Mouse (Mus musculus) heart, postnatal 0 days (tissue): ENCODE results near the gene Gmps. TPM values are rescaled to one million over a fixed set of nuclear protein-coding genes. Genes with fewer than 3 reads are reported as not detected.

Source experiments
- ATAC-seq: fragments of 200-750 bp; cut with Nextera tagmentation; 2 replicates; pipeline ENCODE4 v1.8.0; 2017; ENCODE audit warnings: low read depth, moderate number of reproducible peaks, moderate library complexity; ENCODE audit not compliant: insufficient read depth
- DNase-seq: peaks from one replicate; pipeline ENCODE4 v3.0.0-alpha.2; 2016; ENCODE audit warnings: low spot score
- H3K27ac ChIP-seq: fragments of 300-500 bp; sonication (generic); 2 replicates; pipeline ENCODE4 v1.5.1; 2014; ENCODE audit warnings: low read depth, mild to moderate bottlenecking
- H3K27me3 ChIP-seq: fragments of 300-500 bp; sonication (generic); 2 replicates; pipeline ENCODE4 v1.6.1; 2014; ENCODE audit warnings: low read length, mixed read lengths; ENCODE audit not compliant: control insufficient read depth, insufficient read depth
- H3K36me3 ChIP-seq: fragments of 300-500 bp; sonication (generic); replicated peaks from 2 replicates; pipeline ENCODE4 v1.6.1; 2014; ENCODE audit warnings: low read length, mixed read lengths; ENCODE audit not compliant: control insufficient read depth, insufficient read depth
- H3K4me1 ChIP-seq: fragments of 300-500 bp; sonication (generic); 2 replicates; pipeline ENCODE4 v1.6.1; 2014; ENCODE audit warnings: antibody characterized with exemption; ENCODE audit not compliant: control insufficient read depth, insufficient read depth
- H3K4me2 ChIP-seq: fragments of 300-500 bp; sonication (generic); 2 replicates; pipeline ENCODE4 v1.6.1; 2014; ENCODE audit warnings: low read depth, mild to moderate bottlenecking, low read length, moderate library complexity
- H3K4me3 ChIP-seq: fragments of 300-500 bp; sonication (generic); 2 replicates; pipeline ENCODE4 v1.5.1; 2014; ENCODE audit warnings: low read depth, low read length
- H3K9ac ChIP-seq: fragments of 300-500 bp; sonication (generic); replicated peaks from 2 replicates; pipeline ENCODE4 v1.6.1; 2014; ENCODE audit warnings: low read depth, low read length, mixed read lengths
- H3K9me3 ChIP-seq: fragments of 300-500 bp; sonication (generic); replicated peaks from 2 replicates; pipeline ENCODE4 v1.6.1; 2016; ENCODE audit warnings: low read length; ENCODE audit not compliant: control insufficient read depth
- CTCF ChIP-seq: IDR thresholded peaks from 2 replicates; pipeline ENCODE4 v1.5.1; 2016; ENCODE audit warnings: antibody characterized with exemption, control low read depth, low read depth
- EP300 ChIP-seq: IDR thresholded peaks from 2 replicates; pipeline ENCODE4 v1.6.1; 2016; ENCODE audit warnings: antibody characterized with exemption, low read depth
- WGBS: fragments of 180-500 bp; shearing (Covaris S2); extraction: QIAGEN DNeasy Blood & Tissue Kit; methylation state at CpG from one replicate; pipeline ENCODE4 v1.1.7; 2014; 5-methylcytosine and 5-hydroxymethylcytosine counted together
- polyA plus RNA-seq: library from polyadenylated mRNA; unstranded; fragments of >200 nt; fragmentation: Nextera tagmentation; extraction: Ambion mirVana; gene quantifications from 2 replicates; pipeline ENCODE4 v1.2.1, GENCODE M21; 2015
- total RNA-seq: library from RNA; depleted of rRNA; stranded (reverse); fragments of >200 nt; gene quantifications from 2 replicates; pipeline ENCODE4 v1.2.3, GENCODE M21; 2014; ENCODE audit warnings: low replicate concordance

The Gmps gene
- total and polyA plus RNA-seq, 2 experiments from 2014 or later, result 19.0 to 27.4 TPM

DNA sequence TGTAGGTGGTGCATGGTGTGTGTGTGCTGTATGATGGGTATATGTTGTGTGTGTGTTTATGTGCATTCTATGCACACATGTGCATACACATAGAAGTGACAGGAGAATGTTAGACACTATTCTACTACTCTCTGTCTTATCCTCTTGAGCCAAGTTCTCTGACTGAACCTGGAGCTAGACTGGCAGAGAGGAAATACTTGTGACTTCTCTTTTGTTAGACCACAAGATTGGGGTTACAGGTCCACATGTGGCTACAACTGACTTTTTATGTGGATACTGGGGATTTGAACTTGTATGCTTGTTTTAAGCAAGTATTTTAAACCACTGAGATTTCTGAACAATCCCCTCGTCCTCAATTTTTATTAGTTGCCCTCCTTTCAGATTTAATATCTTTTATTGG lies 10.8 kb downstream of the Gmps start:
- no peaks in the 10 kb centered on the region for H3K9me3 ChIP-seq
- H3K27ac ChIP-seq, result no peak overlapping the region
- no peak overlapping the region for H3K9ac ChIP-seq
- no peaks in the 10 kb centered on the region for H3K27me3 ChIP-seq
- H3K4me2 ChIP-seq, result no peak overlapping the region
- no peak for ATAC-seq
- no peak overlapping the region for H3K4me3 ChIP-seq
- TF ChIP-seq CTCF, result no peak
- TF ChIP-seq EP300, result no peak
- no peak for DNase-seq
- 93% methylated on average over 1 of the region's 1 CpGs for WGBS
- peaks cover 62% of the 10 kb centered on the region for H3K36me3 ChIP-seq
- no peaks in the 10 kb centered on the region for H3K4me1 ChIP-seq

DNA sequence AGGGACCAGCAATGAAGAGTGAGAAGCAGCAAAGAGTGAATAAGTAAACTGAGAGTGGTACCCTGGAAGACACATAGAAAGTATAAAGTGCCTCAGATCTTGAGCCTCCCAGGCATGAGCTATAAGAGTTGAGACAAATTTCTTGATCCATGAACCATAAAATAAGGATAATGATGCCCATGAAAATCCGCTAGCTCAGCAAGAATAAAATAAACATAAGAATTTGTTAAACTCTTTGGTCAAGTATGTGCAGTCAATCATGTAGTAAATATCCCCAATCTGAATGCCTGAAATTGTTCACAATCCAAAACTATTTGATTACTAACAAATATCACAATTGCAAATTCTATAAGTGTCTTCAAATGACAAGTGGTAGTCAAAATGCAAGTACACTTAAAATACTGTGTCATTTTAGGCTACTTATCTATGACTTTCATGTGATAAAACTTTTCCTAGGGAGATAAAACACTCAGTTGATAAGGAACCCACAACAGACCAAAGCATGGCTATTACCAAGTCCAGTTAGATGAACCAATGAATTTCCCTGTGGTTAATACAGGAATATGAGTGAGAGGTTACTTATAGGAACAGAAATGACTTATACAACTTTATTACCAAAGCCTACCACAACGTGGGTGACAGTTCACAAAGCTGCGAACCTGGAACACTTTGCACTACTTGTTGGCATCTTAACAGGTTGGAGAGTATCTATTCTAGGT lies 13.0 kb downstream of the Gmps start:
- H3K4me3 ChIP-seq, result no peak overlapping the region
- TF ChIP-seq EP300, result no peak
- no peak for TF ChIP-seq CTCF
- DNase-seq, result no peak
- peaks cover 68% of the 10 kb centered on the region for H3K36me3 ChIP-seq
- no peaks in the 10 kb centered on the region for H3K27me3 ChIP-seq
- no peak for ATAC-seq
- WGBS, result 83% methylated on average over 3 of the region's 3 CpGs
- H3K4me1 ChIP-seq, result no peaks in the 10 kb centered on the region
- no peaks in the 10 kb centered on the region for H3K9me3 ChIP-seq
- no peak overlapping the region for H3K27ac ChIP-seq
- no peak overlapping the region for H3K9ac ChIP-seq
- no peak overlapping the region for H3K4me2 ChIP-seq

DNA sequence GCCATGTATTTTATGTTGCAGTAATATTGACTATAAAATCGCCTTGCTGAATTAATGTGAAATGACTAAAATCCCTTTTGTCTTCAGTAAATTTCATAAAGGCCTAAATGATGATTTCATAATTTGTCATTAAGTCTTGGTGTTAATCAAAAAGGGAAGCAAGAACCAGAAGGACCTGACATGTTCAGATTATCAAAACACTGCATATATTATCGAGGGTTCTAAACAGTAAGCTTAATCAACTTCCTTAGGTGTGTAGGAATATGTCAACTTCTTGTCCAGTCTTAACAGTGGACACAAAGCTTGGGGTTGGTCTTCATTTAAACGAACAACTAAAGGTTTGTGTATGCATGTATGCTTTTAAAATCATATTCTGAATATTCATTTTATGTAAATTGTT lies 45.5 kb downstream of the Gmps start:
- no peaks in the 10 kb centered on the region for H3K27me3 ChIP-seq
- H3K4me2 ChIP-seq, result no peak overlapping the region
- H3K4me1 ChIP-seq, result no peaks in the 10 kb centered on the region
- no peak overlapping the region for H3K9ac ChIP-seq
- TF ChIP-seq CTCF, result no peak
- no peak for TF ChIP-seq EP300
- no peaks in the 10 kb centered on the region for H3K9me3 ChIP-seq
- DNase-seq (no peak), ATAC-seq (no peak)
- H3K36me3 ChIP-seq, result peaks cover 6% of the 10 kb centered on the region; the same call in 1 of the 2 replicates
- 80% methylated on average over 3 of the region's 3 CpGs for WGBS
- H3K27ac ChIP-seq, result no peak overlapping the region
- H3K4me3 ChIP-seq, result no peak overlapping the region

DNA sequence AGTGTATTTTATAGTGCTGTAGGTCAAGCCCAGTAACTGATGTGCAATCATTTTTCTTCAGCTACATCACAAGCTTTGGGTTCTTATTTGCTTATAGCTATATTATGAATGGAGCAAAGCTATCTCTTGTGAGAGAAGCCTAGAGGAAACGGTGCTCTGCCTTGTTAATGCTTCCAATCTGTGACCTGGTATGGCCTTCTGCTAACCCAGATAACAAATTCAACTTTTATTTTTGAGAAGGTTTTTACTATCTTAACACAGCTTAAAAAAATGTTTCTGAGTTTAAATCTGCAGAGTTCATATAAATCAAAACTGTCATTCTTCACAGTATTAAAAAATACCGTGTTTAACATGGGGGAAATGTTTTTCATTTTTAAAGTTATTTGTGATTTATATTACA lies 46.0 kb downstream of the Gmps start:
- DNase-seq, result no peak
- Histone ChIP-seq H3K9me3 (no peaks in the 10 kb centered on the region), H3K4me3 (no peak overlapping the region), H3K4me2 (no peak overlapping the region), H3K27ac (no peak overlapping the region), H3K27me3 (no peaks in the 10 kb centered on the region), H3K9ac (no peak overlapping the region), H3K36me3 (peaks cover 6% of the 10 kb centered on the region; the same call in 1 of the 2 replicates), H3K4me1 (no peaks in the 10 kb centered on the region)
- TF ChIP-seq EP300, result no peak
- no peak for TF ChIP-seq CTCF
- ATAC-seq, result no peak
- WGBS, result 78% methylated on average over 2 of the region's 2 CpGs

DNA sequence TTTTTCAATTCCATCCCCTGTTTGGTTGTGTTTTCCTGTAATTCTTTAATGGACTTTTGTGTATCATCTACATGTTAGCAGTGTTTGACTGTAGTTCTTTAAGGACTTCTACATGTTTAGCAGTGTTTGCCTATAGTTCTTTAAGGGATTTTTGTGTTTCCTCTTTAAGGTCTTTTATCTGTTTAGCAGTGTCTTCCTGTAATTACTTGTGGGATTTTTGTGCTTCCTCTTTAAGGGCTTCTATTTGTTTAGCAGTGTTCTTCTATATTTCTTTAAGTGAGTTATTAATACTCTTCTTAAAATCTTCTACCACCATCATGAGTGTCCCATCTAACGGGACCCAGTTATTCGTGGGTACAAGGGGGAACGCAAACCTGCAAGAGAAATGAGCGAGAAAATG lies 53.9 kb downstream of the Gmps start:
- 96% methylated on average over 4 of the region's 4 CpGs for WGBS
- no peak for TF ChIP-seq EP300
- TF ChIP-seq CTCF, result no peak
- H3K9ac ChIP-seq, result no peak overlapping the region
- H3K27ac ChIP-seq, result no peak overlapping the region
- ATAC-seq (no peak), DNase-seq (no peak)
- no peak overlapping the region for H3K4me3 ChIP-seq
- no peaks in the 10 kb centered on the region for H3K36me3 ChIP-seq
- H3K27me3 ChIP-seq, result no peaks in the 10 kb centered on the region
- no peaks in the 10 kb centered on the region for H3K9me3 ChIP-seq
- no peak overlapping the region for H3K4me2 ChIP-seq
- H3K4me1 ChIP-seq, result no peaks in the 10 kb centered on the region
